7 mouse cellular contexts compared by ENCODE assay signal in genomic region chr11:83297816-83298215, GRCm38 (mm10). TPM values are rescaled to one million over a fixed set of nuclear protein-coding genes. Genes with fewer than 3 reads are reported as not detected.
A peak's percentile ranks its signal among the peaks of the same experiment; 100 is the strongest.
DNase-seq lines count a peak whose midpoint lies in the region; ATAC-seq and TF ChIP-seq lines count a peak whose summit lies in the region.

No protein-coding gene starts in this region.

- peaks cover 7% of the 10 kb centered on the region for H3K4me1 ChIP-seq in thymus, adult 2 months (replicated peaks; ENCODE audit: control insufficient read depth, insufficient read depth, low read length)
- H3K4me1 ChIP-seq in heart, embryonic 14.5 days (ENCODE audit: control insufficient read depth in 2 of 2, insufficient read depth in 2 of 2, low read length in 2 of 2): peaks cover 2 to 22% of the 10 kb centered on the region in 2 experiments; a peak in 3 of 4 replicates
- H3K4me1 ChIP-seq in liver, embryonic 15.5 days (replicated peaks): peaks cover 60% of the 10 kb centered on the region

- TF ChIP-seq CTCF in thymus, adult 2 months (IDR thresholded peaks at IDR 0.05; ENCODE audit: borderline replicate concordance, control insufficient read depth, extremely low read depth, insufficient read depth, low read length, poor library complexity): no peak

- ATAC-seq in heart, embryonic 14.5 days (ENCODE audit: insufficient number of reproducible peaks, insufficient read depth, low FRiP score, low read depth): no peak
- ATAC-seq in liver, embryonic 15.5 days (ENCODE audit: insufficient read depth): no peak
- no peak for ATAC-seq in erythroid progenitor cell, adult 5-6 weeks (replicated peaks; ENCODE audit: low FRiP score, poor library complexity, severe bottlenecking)

- WGBS in thymus, adult 2 months: 84% methylated on average over 6 of the region's 6 CpGs
- 80% methylated on average over 6 of the region's 6 CpGs for WGBS in heart, embryonic 14.5 days
- 41% methylated on average over 6 of the region's 6 CpGs for WGBS in liver, embryonic 15.5 days (ENCODE audit: insufficient replicate concordance)

- no peaks in the 10 kb centered on the region for H3K36me3 ChIP-seq in thymus, adult 2 months (ENCODE audit: control insufficient read depth, insufficient read depth, low read length)
- H3K36me3 ChIP-seq in heart, embryonic 14.5 days (ENCODE audit: control insufficient read depth, insufficient read depth, low read length): peaks cover 31% of the 10 kb centered on the region
- peaks cover 36% of the 10 kb centered on the region for H3K36me3 ChIP-seq in liver, embryonic 15.5 days (replicated peaks)

- TF ChIP-seq POLR2A in thymus, adult 2 months (IDR thresholded peaks at IDR 0.05; ENCODE audit: control insufficient read depth, extremely low read depth, insufficient read depth, low read length, poor library complexity): no peak

- H3K4me3 ChIP-seq in thymus, adult 2 months (ENCODE audit: control insufficient read depth, insufficient read depth, low read length): no peak overlapping the region
- peak overlapping the region in 1 of 2 experiments; percentile 73; a peak in 2 of 4 replicates for H3K4me3 ChIP-seq in heart, embryonic 14.5 days (ENCODE audit: control insufficient read depth in 1 of 2, insufficient read depth in 1 of 2, low read depth in 1 of 2, low read length in 2 of 2)
- H3K4me3 ChIP-seq in liver, embryonic 15.5 days (replicated peaks): peak overlapping the region; percentile 82

- no peaks in the 10 kb centered on the region for H3K27me3 ChIP-seq in thymus, adult 2 months (ENCODE audit: control insufficient read depth, insufficient read depth, low read length)
- no peaks in the 10 kb centered on the region for H3K27me3 ChIP-seq in heart, embryonic 14.5 days (ENCODE audit: control insufficient read depth, insufficient read depth, low read length)
- no peaks in the 10 kb centered on the region for H3K27me3 ChIP-seq in liver, embryonic 15.5 days

- H3K9ac ChIP-seq in heart, embryonic 14.5 days (ENCODE audit: low read length): peak overlapping the region; percentile 88
- peak overlapping the region; percentile 82 for H3K9ac ChIP-seq in liver, embryonic 15.5 days

- H3K27ac ChIP-seq in thymus, adult 2 months (ENCODE audit: control insufficient read depth, insufficient read depth, low read length): no peak overlapping the region
- H3K27ac ChIP-seq in heart, embryonic 14.5 days (replicated peaks in 1 of 2; ENCODE audit: control insufficient read depth in 1 of 2, insufficient read depth in 1 of 2, low read depth in 2 of 2, low read length in 2 of 2): no peak overlapping the region; a peak in 1 of 4 replicates
- peak overlapping the region; percentile 94 for H3K27ac ChIP-seq in liver, embryonic 15.5 days (replicated peaks)

- peak; percentile 15 for DNase-seq in thymus, adult 2 months
- no peak for DNase-seq in thymus, adult 18-20 months
- DNase-seq in B cell, adult 2 months: no peak
- no peak for DNase-seq in cerebellum, adult 9-11 months

- no peaks in the 10 kb centered on the region for H3K9me3 ChIP-seq in heart, embryonic 14.5 days (ENCODE audit: control insufficient read depth, low read length)
- H3K9me3 ChIP-seq in liver, embryonic 15.5 days (replicated peaks): no peaks in the 10 kb centered on the region

- H3K4me2 ChIP-seq in heart, embryonic 14.5 days (ENCODE audit: low read length): peak overlapping the region; percentile 79
- H3K4me2 ChIP-seq in liver, embryonic 15.5 days: peak overlapping the region; percentile 77

RNA-seq across cellular contexts. Expression of gene Ap2b1, which starts 1.0 kb away (rescaled TPM):
- polyA plus RNA-seq in thymus, adult 2 months (2012; rRNA removed): 41.4 and 51.0 TPM in 2 replicates
- polyA plus RNA-seq in heart, embryonic 14.5 days (2014; fragmentation: Nextera tagmentation; extraction: Ambion mirVana): 44.6 and 46.5 TPM in 2 replicates
- polyA plus RNA-seq in liver, embryonic 15.5 days (2015; fragmentation: Nextera tagmentation; extraction: Ambion mirVana): 18.6 and 19.6 TPM in 2 replicates
- total RNA-seq in erythroid progenitor cell, adult 5-6 weeks (2015; ENCODE audit: low replicate concordance): 42.3 and 43.6 TPM in 2 replicates
- 49.8 and 49.9 TPM in 2 replicates for total RNA-seq in erythroid progenitor cell, adult 5-6 weeks (2017; ENCODE audit: low replicate concordance)

RNA-seq across cellular contexts. Expression of gene Pex12, which starts 4.6 kb away (rescaled TPM):
- 8.5 and 9.2 TPM in 2 replicates for polyA plus RNA-seq in thymus, adult 2 months (2012; rRNA removed)
- polyA plus RNA-seq in heart, embryonic 14.5 days (2014; fragmentation: Nextera tagmentation; extraction: Ambion mirVana): 9.0 and 9.2 TPM in 2 replicates
- polyA plus RNA-seq in liver, embryonic 15.5 days (2015; fragmentation: Nextera tagmentation; extraction: Ambion mirVana): 5.1 and 5.4 TPM in 2 replicates
- 1.1 and 2.5 TPM in 2 replicates for total RNA-seq in erythroid progenitor cell, adult 5-6 weeks (2015; ENCODE audit: low replicate concordance)
- 2.2 TPM in 1 of 2 replicates, not detected in the other for total RNA-seq in erythroid progenitor cell, adult 5-6 weeks (2017; ENCODE audit: low replicate concordance)

RNA-seq across cellular contexts. Expression of gene Slfn14, which starts 11.3 kb away (rescaled TPM):
- not detected in 2 replicates for polyA plus RNA-seq in thymus, adult 2 months (2012; rRNA removed)
- 0.15 and 0.32 TPM in 2 replicates for polyA plus RNA-seq in heart, embryonic 14.5 days (2014; fragmentation: Nextera tagmentation; extraction: Ambion mirVana)
- 32.3 and 37.0 TPM in 2 replicates for polyA plus RNA-seq in liver, embryonic 15.5 days (2015; fragmentation: Nextera tagmentation; extraction: Ambion mirVana)
- total RNA-seq in erythroid progenitor cell, adult 5-6 weeks (2015; ENCODE audit: low replicate concordance): 86.4 and 88.3 TPM in 2 replicates
- total RNA-seq in erythroid progenitor cell, adult 5-6 weeks (2017; ENCODE audit: low replicate concordance): 93.6 and 106 TPM in 2 replicates

Comparison
In these comparisons a context has a peak if more than half of its experiments do, and no peak if none do; other contexts are left out.
1. RNA of gene Slfn14, which starts 11.3 kb away (polyA plus RNA-seq): 32.3 to 37.0 TPM in liver, embryonic 15.5 days; 0.15 to 0.32 TPM in heart, embryonic 14.5 days and not detected in thymus, adult 2 months; every median in the first group is over 10 times any median in the second.